Mouse (Mus musculus): Measurements from ENCODE around the gene Hist2h2aa1. TPM values are rescaled to one million over a fixed set of nuclear protein-coding genes. Genes with fewer than 3 reads are reported as not detected.
"Not testable (repeated sequence)": the region's sequence is repeated elsewhere in the genome, so short reads cannot be mapped to it uniquely, and the experiment has no call there.

The Hist2h2aa1 gene
- polyA plus RNA-seq, 1 experiment from 2014 or later: 17.7 TPM

DNA sequence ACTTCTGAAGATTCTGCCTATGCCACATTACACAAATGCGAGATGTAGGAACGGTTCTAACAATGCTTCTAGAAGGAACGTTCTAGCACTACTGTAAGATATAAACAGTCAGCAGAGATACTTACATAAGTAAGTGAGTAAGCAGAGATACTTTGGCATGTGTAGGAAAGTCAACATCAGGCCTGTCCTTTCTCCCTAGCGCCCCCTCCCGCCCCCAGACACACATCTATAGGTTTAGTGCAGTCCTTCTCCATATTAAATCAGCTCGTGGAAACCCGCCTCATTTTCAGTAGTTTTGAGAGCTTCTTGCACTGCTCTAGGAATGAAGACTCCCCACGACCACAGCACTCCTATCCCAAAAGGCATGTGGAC is 32.1 kb downstream of the Hist2h2aa1 start:
- Histone ChIP-seq H3K36me3 (no peaks in the 10 kb centered on the region), H3K4me3 (replicated peaks) (peak overlapping the region; percentile 48), H3K9ac (peak overlapping the region; percentile 67), H3K27me3 (replicated peaks) (no peaks in the 10 kb centered on the region), H3K4me2 (replicated peaks) (peak overlapping the region; percentile 93), H3K9me3 (no peaks in the 10 kb centered on the region), H3K4me1 (replicated peaks) (peaks cover 3% of the 10 kb centered on the region; the same call in 1 of the 2 replicates), H3K27ac (peak overlapping the region; percentile 72; the same call in 1 of the 2 replicates)
- ATAC-seq: peak; percentile 57
- 19% methylated on average over 8 of the region's 8 CpGs for WGBS

DNA sequence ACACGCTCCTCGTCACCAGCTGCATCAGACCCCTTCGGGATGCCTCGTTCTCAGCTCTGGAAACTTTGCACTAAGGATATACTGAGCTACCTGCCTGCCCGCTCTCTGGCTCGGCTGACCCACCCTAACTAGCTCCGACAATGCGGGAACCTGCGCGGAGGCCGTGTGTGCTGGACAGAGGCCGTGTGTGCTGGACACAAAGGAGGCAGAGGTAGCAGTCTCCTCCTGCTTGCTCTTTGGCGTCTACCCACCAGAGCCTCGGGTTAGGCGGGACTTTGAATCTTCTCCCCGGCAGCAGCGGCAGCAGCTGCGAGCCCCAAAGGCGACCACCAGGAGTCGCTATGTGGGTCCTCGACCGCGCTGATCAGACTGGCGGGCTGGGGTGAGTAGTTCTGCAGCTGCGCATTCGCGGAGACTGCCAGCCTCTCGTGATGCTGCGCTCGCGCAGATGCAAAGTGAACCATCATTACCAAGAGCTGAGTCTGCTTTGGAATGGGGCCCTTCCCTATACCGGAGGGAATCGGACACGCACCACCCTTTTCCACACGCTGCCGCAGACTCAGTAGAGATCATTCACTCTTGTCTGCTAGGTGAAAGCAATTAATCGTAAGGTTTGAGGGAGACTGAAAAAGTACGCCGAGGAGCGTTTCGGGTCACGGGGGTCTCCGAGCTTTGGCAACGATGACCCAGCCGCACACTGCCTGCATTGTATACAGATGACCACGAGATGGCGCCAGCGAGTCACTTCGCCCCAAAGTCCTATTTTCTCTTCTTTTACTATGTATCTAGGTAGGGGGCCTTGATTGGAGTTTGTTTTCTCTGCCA is 32.7 kb downstream of the Hist2h2aa1 start:
- Histone ChIP-seq H3K36me3 (no peaks in the 10 kb centered on the region), H3K4me3 (replicated peaks) (peak overlapping the region; percentile 48), H3K27ac (peak overlapping the region; percentile 72), H3K27me3 (replicated peaks) (no peaks in the 10 kb centered on the region; the same call in 1 of the 2 replicates), H3K9ac (peak overlapping the region; percentile 67), H3K9me3 (no peaks in the 10 kb centered on the region), H3K4me2 (replicated peaks) (peak overlapping the region; percentile 93), H3K4me1 (replicated peaks) (peaks cover 3% of the 10 kb centered on the region; the same call in 1 of the 2 replicates)
- ATAC-seq: peak; percentile 96
- under 1% methylated on average over 49 of the region's 49 CpGs for WGBS

GRCm38 (mm10) chr3:96280660-96281059 is 35.4 kb downstream of the Hist2h2aa1 start:
- 60% methylated on average over 6 of the region's 6 CpGs for WGBS

DNA sequence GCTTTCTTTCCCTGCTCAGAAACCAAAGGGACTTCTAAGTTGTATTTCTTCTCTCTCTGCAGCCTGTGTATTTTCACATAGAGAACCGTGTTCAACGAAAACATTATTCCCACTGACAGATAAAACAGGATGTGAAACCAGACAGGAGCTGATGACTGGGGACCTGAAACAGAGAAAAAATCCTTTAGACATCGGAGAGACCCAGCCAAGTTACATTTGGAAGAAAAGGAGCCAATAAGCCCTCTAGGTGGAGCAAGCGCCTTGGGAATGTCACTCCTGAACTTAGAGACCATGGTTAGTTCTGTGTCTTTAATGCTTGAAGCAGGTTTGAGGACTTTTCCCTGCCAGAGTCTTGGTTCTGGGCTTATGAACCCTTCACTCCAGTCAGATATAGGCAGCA is 39.2 kb downstream of the Hist2h2aa1 start:
- H3K9me3 ChIP-seq: no peaks in the 10 kb centered on the region
- H3K27me3 ChIP-seq (replicated peaks): no peaks in the 10 kb centered on the region; the same call in none of the 2 replicates
- H3K9ac ChIP-seq: no peak overlapping the region
- no peaks in the 10 kb centered on the region for H3K36me3 ChIP-seq
- no peak overlapping the region for H3K27ac ChIP-seq
- no peak for ATAC-seq
- no peak overlapping the region for H3K4me3 ChIP-seq (replicated peaks)
- WGBS: 15% methylated on average over 4 of the region's 4 CpGs
- H3K4me2 ChIP-seq (replicated peaks): 0 out of 2 replicates have a peak overlapping the region, but pooled peaks have one; percentile 28
- H3K4me1 ChIP-seq (replicated peaks): no peaks in the 10 kb centered on the region

More at GRCm38 (mm10) chr3:96280660-96281059, 35.4 kb downstream of the Hist2h2aa1 start:
- H3K9me3 ChIP-seq: no peaks in the 10 kb centered on the region
- H3K36me3 ChIP-seq: no peaks in the 10 kb centered on the region
- H3K4me3 ChIP-seq (replicated peaks): no peak overlapping the region
- ATAC-seq: no peak
- no peak overlapping the region for H3K9ac ChIP-seq
- no peaks in the 10 kb centered on the region; the same call in none of the 2 replicates for H3K27me3 ChIP-seq (replicated peaks)
- H3K4me1 ChIP-seq (replicated peaks): peaks cover 3% of the 10 kb centered on the region; the same call in 1 of the 2 replicates
- no peak overlapping the region for H3K4me2 ChIP-seq (replicated peaks)
- H3K27ac ChIP-seq: no peak overlapping the region

DNA sequence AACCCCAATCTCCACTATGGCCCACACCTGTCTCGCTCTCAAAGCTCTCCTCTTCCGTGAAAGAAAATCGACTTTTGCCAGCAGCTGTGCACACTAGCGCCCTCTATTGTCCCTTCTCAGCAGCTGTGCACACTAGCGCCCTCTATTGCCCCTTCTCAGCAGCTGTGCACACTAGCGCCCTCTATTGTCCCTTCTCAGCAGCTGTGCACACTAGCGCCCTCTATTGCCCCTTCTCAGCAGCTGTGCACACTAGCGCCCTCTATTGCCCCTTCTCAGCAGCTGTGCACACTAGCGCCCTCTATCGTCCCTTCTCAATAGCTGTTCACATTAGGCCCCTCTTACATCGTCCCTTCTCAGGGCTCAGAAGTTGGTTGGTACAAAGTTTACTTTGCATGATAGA is 42.0 kb downstream of the Hist2h2aa1 start:
- 89% methylated on average over 11 of the region's 11 CpGs for WGBS
- not testable (repeated sequence) for H3K9me3 ChIP-seq; H3K9ac ChIP-seq; H3K27me3 ChIP-seq (replicated peaks); H3K4me3 ChIP-seq (replicated peaks); H3K27ac ChIP-seq; H3K4me2 ChIP-seq (replicated peaks); H3K36me3 ChIP-seq; H3K4me1 ChIP-seq (replicated peaks); ATAC-seq

GRCm38 (mm10) chr3:96289201-96289600 is 43.9 kb downstream of the Hist2h2aa1 start:
- Histone ChIP-seq H3K4me3 (replicated peaks) (no peak overlapping the region), H3K9ac (no peak overlapping the region), H3K27ac (no peak overlapping the region), H3K36me3 (no peaks in the 10 kb centered on the region), H3K9me3 (no peaks in the 10 kb centered on the region), H3K27me3 (replicated peaks) (no peaks in the 10 kb centered on the region; the same call in 1 of the 2 replicates), H3K4me2 (replicated peaks) (no peak overlapping the region), H3K4me1 (replicated peaks) (no peaks in the 10 kb centered on the region)
- WGBS: 66% methylated on average over 3 of the region's 3 CpGs
- ATAC-seq: no peak

GRCm38 (mm10) chr3:96290727-96291126 is 45.4 kb downstream of the Hist2h2aa1 start:
- ATAC-seq: not testable (repeated sequence)

DNA sequence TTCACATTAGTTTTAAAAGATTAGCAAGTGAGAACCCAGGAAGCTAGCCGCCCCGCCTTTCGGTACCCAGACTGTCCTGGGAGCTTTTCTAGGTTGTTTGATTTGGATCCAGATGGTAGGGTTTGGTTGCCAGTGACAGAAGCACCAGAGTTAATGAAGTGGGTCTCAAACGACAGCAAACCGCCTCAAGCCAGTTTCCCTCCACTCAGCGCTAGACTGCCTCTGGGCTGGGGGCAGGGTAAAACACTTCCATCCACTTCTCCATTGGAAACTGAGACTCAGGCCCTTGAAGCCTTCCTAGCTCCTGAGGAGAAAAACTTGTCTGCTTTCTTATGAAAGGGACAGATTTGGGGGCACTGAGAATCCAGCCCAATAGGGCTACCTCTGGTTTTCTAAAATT is 47.3 kb downstream of the Hist2h2aa1 start:
- Histone ChIP-seq H3K36me3 (no peaks in the 10 kb centered on the region), H3K4me2 (replicated peaks) (no peak overlapping the region), H3K9ac (no peak overlapping the region), H3K4me3 (replicated peaks) (no peak overlapping the region), H3K4me1 (replicated peaks) (no peaks in the 10 kb centered on the region), H3K27ac (no peak overlapping the region), H3K9me3 (no peaks in the 10 kb centered on the region), H3K27me3 (replicated peaks) (no peaks in the 10 kb centered on the region)
- no peak for ATAC-seq
- WGBS: 63% methylated on average over 6 of the region's 6 CpGs

More at GRCm38 (mm10) chr3:96290727-96291126, 45.4 kb downstream of the Hist2h2aa1 start:
- H3K4me3 ChIP-seq (replicated peaks); H3K4me2 ChIP-seq (replicated peaks); H3K27me3 ChIP-seq (replicated peaks); H3K9ac ChIP-seq; H3K27ac ChIP-seq; H3K36me3 ChIP-seq; H3K4me1 ChIP-seq (replicated peaks); H3K9me3 ChIP-seq: not testable (repeated sequence)
- 96% methylated on average over 3 of the region's 3 CpGs for WGBS

- no peak for ATAC-seq
- H3K4me1 ChIP-seq (replicated peaks): no peaks in the 10 kb centered on the region
- no peak overlapping the region for H3K9ac ChIP-seq
- no peaks in the 10 kb centered on the region for H3K27me3 ChIP-seq (replicated peaks)
- H3K36me3 ChIP-seq: no peaks in the 10 kb centered on the region
- WGBS: 59% methylated on average over 5 of the region's 5 CpGs
- no peak overlapping the region for H3K27ac ChIP-seq
- no peak overlapping the region for H3K4me2 ChIP-seq (replicated peaks)
- no peaks in the 10 kb centered on the region for H3K9me3 ChIP-seq
- no peak overlapping the region for H3K4me3 ChIP-seq (replicated peaks)
These were observed 48.1 kb downstream of the Hist2h2aa1 start for GRCm38 (mm10) chr3:96293368-96293767.

DNA sequence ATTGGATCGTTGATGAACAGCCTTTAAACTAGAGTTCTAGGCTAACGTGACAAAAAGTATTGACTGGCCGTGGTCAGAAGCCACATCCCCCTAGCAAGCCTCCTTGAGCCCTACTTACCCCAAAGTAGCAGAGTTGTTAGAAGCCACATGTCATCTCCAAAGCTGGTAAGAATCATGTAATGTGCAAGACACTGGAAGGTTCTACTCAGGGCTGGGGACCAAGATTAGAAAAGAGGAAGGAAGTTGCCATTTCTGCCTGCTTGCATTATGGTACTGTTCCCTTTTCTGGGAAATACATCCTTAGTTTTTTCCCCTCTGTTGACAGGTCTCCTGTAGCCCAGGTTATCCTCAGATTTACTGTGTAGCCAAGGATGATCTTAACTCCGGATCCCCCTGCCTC is 48.5 kb downstream of the Hist2h2aa1 start, which contains the start of gene Fcgr1:
Fcgr1 (minus strand) TSS at position 183 of the 400 bp plus-strand sequence.
- Histone ChIP-seq H3K27me3 (replicated peaks) (no peaks in the 10 kb centered on the region), H3K9ac (no peak within 1 kb of the TSS), H3K4me3 (replicated peaks) (no peak within 1 kb of the TSS), H3K36me3 (no peaks in the 10 kb centered on the region), H3K4me1 (replicated peaks) (no peaks in the 10 kb centered on the region), H3K4me2 (replicated peaks) (no peak within 1 kb of the TSS), H3K9me3 (no peaks in the 10 kb centered on the region), H3K27ac (no peak within 1 kb of the TSS)
- 90% methylated on average over 4 of the region's 4 CpGs for WGBS
- ATAC-seq: no peak

All from intestine, embryonic 15.5 days (tissue).